Mouse (Mus musculus) kidney, adult 9 months (tissue): ENCODE measurements around the gene Lrtm2.
A peak's percentile ranks its signal among the peaks of the same experiment; 100 is the strongest.
"Not testable (repeated sequence)": the region's sequence is repeated elsewhere in the genome, so short reads cannot be mapped to it uniquely, and the experiment has no call there.

Experiments used
- DNase-seq: peaks from one replicate; pipeline ENCODE4 v3.0.0; 2022

The Lrtm2 gene

DNA sequence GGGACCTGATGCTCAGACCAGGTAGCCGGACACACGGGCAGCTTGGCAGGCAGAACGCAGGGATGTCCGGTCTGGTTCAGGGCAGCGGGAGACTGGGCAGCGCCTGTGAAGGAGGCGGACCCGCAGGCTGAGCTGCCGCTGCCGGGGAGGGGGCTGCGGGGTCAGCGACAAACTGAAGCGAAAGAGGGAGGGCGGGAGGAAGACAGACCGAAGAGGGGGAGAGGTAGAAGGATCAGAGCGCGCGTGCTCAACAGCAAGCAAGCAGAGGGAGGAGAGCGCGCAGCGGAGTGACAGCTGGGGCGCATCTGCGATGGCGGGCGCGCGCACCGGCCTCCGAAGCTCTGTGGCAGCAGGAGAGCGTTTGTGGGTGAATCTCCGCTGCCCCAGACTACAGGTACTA is at the start of gene Lrtm2:
Gene Lrtm2 (minus strand): TSS at position 261 of the 400 bp plus-strand sequence.
- DNase-seq = no peak

DNA sequence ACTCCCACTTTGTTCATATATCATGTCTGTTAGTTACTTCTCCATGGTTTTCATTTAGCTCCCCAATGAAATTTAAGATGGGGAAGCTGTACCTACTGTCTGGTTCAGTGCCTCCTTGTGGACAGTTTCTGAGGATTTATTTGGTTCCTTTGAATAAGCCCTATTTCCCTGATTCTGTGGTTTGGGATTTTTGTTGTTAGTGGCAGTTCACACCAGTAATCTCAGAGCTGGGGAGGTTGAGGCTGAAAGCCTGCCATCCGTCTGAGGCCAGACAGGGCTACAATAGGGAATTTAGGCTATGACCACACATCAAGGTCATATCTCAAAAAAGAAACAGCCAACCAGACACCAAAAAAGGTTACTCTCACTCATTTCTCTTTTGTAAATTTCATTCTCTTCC is 48.1 kb upstream of the Lrtm2 start:
- no peak for DNase-seq

DNA sequence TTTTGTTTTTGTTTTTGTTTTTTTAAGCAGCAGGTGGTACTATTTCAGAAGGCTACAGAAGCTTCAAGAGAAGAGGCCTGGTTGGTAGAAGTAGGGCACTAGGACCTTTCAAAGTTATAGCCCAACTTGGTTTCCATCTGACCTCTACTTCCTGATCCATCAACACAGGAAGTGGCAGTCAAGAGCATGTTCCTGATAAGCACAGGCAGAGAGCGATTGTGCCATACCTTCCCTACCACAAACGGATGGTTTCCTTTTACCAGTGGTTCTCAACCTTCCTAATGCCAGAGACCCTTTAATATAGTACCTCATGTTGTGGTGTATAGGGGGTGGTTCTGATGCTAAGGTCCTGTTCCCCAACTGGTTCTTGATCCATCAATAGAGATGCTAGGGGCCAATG is 47.0 kb upstream of the Lrtm2 start:
- DNase-seq = no peak

DNA sequence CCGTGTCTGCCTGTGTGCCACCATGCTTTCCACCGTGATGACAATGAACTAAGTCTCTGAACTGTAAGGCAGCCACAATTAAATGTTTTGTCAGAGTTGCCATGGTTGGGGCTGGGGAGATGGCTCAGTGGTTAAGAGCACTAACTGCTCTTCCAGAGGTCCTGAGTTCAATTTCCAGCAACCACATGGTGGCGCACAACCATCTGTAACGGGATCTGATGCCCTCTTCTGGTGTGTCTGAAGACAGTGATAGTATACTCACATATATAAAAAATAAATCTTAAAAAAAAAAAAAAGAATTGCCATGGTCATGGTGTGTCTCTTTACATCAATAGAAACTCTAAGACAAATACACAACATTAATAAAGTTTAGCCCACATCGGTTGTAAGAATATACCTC is 44.5 kb upstream of the Lrtm2 start:
- DNase-seq = no peak

DNA sequence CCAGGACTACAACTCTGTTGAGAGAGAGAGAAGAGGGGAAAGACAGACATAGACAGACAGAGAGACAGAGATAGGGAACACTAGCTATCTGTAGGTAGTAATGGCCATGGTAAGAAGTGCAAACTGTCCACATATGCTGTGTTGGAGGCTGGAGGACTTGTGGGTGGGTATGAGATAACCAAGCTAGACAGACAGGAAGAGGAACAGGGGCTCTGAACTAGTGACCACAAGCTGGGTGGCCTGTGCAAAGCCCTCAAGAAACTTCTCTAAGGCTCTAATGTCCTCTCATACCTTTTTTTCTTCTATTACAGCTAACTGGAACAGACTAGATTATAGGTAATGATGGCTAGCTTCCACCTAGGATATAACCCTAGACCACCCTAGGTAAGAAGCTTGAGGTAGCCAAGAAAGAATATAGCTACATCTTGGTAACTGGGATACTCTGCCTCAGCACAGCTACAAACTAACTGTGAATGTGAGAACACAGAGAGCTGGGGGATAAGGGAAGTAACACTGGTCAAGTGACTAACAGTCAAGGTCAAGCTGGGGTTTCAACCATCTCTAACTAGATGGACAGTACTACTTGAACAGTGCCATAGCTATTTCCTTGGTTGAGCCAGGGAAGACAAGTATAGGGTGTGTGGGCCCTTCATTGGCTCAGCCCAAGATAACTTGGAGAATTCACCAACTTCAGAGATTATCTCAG is 42.6 kb upstream of the Lrtm2 start:
- no peak for DNase-seq

DNA sequence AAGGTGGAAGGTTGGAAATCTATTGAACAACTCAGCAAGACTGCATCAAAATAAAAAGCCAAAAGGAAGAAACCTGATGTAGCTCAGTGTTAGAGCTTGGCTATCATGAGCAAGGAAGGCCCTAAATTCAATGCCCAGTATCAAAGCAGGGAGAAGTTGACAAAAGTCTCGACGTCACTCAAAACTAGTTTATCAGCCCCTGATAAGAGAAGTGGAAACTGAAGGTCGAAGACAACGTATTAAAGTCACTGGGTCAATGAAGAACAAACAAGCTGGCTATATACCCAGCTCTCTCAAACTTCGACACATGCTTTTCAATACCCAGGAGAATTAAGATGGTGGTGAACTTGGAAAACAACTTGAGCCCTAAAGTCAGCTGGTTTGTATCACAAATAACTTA is 41.7 kb upstream of the Lrtm2 start:
- DNase-seq = no peak

DNA sequence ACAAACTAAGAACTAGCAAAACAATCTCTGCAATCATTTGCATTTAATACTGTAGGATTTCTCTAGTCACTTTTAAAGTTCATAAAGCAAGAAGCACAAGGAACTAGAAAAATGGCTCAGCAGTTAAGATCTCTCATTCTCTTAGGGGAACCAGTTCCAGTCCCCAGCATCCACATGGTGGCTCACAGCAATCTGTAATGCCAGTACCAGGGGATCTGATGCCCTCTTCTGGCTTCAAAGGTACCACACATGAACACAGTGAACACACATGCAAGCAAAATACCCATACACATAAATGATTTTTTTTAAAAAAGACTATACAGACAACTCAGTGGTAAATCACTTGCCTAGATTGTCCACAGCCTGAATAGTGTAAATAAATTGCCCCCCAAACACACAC is 41.1 kb upstream of the Lrtm2 start:
- DNase-seq = no peak

DNA sequence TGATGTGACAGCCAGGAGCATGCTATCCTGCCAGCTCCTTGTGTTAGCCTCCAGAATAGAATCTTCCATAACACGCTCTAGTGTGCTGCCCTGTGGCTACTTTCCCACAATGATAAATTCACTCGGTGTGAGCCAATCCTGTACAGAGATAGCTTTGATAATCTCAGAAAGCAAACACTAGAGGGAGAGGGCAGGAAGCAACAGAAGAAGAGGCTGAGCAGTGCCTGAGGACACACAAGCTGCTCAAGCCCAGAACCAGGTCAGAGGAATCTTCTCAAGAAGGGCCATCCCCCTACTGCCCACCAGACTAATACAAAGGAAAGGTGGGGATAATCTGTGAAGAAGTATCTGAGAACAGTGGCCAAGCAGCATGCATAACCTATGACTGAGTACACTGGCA is 36.8 kb upstream of the Lrtm2 start:
- no peak for DNase-seq

DNA sequence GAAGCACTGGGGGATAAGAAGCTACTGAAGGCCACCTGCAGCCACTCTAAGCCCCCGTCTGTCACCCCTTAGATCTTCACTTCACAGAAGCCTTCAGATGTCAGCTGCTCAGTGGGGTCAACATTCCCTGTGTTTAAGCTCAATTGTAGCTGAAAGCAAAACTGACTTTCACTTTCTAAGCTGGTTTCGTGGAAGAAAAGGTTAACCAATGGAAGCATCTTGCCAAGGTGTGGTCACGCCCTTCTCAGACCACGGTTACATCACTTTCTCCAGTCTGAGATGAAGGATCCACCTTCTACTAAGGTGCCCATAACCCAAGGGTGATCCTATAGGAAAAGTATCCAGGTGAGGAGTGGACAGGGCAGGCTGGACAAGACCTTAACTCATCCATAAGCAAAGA is 36.2 kb upstream of the Lrtm2 start:
- DNase-seq = not testable (repeated sequence)

DNA sequence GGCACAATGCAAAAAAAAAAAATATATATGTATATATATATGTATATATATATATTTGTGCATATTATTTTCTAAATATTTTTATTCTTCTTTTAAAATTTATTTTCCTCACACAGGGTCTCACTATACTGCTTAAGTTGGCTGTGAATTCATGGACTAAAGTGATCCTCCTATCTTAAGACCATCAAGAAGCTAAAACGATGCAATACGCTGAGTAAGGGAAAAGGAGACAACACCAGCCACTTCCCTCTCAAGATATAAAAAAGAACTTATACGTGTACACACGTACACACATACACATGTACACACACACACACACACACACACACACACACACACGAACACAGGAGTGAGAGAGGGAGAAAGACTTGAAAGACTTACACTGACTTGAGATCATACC is 33.0 kb upstream of the Lrtm2 start:
- no peak for DNase-seq

DNA sequence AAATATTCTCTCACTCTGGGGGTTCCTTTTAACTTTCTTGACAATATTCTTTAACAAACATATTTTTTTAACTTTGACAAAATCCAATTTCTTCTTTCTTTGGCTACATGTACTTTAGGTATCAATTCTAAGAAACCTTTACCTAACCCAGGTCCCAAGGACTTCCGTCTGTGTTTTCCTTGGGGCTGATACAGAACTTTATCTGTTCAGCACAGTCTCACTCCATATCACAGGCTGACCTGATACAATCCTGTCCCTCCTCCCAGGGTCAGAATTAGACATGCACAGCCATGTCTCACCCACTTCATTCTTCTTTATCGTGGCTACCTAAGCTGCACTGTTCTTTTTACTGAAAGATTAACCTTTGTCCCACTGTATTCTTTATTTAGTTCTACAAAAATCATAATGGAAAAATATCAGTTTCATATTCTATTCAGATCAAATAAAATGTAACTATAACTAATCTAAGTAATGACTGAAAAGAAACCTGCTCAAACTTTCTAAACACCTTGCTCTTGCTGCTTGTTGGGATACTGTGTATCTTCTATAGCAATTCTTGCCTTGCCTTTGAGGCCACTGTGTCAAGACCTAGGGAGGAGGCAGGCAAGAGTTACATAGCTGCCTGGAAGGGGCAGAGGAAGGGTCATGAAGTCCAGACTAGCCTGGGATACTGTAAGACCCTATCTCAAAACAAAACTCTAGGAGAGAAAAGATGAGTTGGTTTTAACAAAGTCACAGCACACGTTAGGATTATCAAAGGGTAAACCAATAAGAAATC is 30.5 kb upstream of the Lrtm2 start:
- no peak for DNase-seq

DNA sequence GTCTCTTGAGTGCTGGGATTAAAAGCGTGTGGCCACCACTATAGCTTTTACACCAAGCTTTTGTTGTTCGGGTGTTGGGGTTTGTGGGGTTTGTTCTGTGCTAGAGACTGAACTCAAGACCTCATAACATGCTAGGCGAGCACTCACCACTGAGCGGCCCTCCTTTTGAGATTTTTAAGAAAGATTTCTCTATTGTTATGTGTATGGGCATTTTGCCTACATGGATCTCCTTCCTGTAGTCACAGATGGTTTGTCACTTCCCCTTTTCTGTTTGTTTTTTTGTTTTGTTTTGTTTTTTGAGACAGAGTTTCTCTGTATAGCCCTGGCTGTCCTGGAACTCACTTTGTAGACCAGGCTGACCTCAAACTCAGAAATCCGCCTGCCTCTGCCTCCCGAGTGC is 29.7 kb upstream of the Lrtm2 start:
- not testable (repeated sequence) for DNase-seq

DNA sequence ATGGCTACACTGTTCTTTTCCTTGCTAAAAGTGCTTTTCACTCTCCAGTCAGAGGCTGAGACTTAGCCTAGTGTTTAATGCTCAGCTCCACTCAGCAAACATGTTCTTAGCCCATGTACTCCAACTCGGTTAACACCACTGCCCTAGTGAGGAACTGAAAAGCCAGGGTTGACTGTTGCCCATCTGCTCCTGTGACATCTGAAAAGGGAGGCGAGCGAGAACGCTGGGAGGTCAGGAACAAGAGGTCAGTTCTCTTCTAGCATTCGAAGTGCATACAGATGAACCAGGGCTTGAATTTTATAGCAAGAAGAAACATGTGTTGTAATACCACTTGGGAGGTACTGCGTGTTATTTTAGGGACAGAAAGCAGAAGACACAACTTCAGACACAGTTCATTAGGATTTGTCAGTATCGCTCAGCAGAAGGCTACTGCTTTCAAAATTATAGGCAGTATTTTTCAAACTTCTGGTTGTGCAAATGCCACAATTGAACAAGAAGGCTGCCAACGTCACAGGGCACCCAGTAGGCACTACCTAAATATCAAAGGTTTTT is 27.5 kb upstream of the Lrtm2 start:
- DNase-seq = no peak

DNA sequence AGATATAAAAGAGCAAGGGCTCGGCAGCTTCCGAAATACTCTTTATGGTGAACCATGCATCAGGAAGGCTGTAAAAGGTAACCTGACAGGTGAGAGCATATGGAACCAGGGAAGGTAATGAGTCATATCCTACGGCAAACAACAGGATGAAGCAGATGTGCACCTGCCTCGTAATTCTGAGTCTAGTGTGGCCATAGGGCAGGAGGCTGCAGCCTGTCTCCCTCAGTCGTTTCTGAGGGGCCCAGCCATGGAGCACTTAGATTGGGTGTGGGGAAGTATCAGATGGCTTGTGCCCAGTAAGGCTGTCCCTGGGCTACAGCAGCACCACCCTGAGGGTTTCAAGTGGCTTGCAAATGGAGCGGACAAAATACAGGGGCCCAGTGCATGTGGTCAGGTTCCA is 21.9 kb upstream of the Lrtm2 start:
- no peak for DNase-seq

DNA sequence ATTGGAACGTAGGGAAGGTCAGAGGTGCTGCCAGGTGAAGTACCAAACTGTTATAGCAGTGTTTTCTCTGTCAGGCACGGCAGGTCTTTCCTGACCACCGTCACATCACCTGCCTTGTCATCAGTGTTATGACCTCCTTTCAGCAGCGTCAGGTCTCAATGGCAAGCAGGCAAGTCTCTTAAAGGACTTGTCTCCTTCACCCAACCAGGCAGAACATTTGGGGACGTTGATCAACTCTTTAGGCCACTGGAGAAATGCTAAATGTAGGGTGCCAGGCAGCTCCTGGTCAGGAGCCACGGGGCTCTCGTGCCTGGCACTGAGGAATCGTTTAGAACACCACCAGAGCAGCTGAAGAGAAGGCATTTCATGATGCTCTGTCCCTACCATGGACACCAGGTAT is 21.1 kb upstream of the Lrtm2 start:
- no peak for DNase-seq

DNA sequence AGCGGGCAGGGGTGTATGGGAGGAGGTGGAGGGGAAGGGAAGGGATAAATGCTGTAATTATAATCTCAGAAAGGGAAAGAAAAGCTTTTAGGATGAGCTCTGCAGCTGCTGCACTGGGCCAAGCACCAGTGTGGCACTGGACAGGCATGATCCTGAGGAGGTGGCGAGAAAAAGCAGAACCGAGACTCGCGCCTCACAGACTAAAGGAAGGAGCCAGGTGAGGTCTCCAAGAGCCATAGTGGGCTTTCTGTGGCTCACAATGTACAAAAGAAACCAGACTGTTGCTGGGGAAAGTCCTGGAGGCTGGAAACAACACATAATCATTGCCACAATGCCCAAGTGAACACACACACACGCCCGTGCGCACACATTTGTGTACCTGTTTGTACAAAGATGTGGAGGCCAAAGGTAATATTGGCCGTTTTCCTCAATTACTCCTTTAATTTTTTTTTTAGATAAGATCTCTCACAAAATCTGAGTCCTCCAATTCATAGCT is 20.2 kb upstream of the Lrtm2 start:
- DNase-seq = no peak

DNA sequence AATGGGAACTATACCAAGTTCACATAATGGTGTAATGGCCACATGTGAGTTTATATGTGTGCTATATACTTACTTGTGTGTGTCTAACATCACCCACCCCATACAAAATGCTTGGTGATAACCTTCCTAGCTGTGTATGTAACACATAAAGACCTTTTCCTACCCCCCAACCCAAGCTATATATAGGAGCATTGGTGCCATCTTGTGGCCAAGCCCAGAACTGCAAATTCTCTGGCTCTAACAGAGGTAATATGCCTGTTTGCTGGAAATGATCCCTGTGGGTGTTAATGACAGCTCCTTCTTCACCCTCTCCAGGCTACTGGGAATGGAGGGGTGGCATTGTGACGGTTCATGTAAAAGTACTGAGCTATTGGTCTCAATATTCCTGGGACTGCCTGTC is 17.7 kb upstream of the Lrtm2 start:
- peak; percentile 83 for DNase-seq

DNA sequence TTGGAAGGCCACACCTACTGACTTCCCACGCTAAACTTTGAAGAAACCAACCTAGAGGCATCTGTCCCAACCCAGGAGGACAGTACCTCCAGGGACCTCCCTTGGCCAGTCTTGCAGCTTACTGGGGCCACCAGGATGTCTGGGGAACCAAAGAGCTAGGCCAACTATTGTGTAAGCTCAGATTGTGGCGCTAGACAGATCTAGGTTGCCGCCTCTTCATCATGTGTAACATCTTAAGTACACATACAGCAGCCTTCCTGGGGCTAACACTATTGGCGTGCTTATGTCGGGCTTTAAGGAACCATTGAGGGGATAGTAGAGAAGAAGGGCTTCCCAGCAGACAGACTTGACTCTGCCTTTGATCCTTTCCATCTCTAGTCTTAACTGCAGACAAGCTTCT is 17.2 kb upstream of the Lrtm2 start:
- DNase-seq = no peak

DNA sequence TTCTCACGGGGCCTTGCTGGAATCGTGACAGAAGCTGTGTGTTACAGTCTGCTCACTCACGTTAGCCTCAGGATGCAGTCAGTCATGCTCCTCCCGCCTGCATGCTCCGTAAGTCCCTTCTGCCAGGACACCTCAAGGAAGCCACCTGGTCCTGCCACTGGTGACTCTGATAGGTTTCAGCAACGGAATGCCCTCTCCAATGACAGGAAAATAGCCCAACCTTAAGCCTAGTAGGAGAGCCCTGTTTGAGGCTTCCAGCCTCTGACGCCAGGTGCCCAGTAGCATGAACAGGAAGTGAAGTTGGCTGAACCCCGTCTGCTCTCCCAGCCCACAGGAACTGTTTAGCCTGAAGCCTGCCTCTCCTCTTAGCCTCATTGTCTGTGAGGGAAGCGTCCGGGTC is 15.7 kb upstream of the Lrtm2 start:
- DNase-seq = no peak

DNA sequence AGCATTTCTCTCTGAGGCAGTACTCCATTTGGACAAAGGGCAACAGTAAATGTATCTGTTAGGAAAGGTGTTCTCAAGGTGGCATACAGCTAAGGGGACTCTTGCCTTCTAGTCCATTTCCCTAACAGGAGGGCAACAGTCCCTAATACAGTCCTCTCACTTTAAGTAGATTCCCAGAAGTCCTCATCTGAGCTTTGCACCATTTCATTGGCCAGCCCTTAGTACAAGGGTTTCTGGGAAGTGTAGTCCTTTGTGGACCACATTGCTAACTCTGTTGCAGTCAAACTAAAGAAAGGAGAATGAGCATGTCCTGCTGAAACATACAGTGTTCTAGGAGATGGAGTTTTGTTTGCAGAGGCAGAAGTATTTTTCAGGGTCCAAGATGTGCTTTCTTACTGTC is 10.8 kb upstream of the Lrtm2 start:
- DNase-seq = peak; percentile 57

DNA sequence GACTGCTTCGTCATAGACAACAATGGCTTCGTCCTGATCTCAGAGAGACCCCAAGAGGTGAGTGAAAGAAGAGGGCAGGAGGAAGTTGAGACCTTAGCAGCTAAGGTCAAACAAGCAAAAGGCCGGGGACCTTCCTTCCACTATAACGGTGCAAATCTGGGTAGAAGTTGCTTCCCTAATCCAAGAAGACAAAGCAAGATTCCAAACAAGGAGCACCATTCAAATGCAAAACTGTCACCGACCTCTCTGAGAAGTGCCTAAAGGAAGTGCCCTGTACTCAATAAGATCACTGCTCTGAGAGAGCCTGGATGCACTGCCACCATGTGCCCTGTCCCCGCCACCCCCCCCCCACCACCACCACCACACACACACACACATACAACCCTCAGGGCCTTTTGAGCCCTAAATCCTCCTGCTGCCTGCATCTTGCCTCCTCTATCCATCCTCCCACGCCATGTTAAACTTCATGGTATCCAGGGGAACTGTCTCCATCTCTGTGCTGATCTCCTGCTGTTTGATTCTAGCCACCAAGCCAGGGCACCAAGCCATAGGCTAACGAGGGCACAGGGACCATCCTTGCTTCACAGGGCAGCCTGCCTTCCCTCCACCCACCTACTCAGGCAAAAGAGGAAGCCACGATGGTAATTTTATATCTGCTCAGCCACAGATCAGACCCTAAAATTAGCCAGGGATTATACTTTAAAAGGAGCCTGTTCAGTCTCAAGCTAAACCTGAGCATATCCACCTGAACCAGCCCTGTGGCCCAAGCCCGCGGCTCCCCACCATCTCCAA is 7.8 kb upstream of the Lrtm2 start:
- DNase-seq = no peak

DNA sequence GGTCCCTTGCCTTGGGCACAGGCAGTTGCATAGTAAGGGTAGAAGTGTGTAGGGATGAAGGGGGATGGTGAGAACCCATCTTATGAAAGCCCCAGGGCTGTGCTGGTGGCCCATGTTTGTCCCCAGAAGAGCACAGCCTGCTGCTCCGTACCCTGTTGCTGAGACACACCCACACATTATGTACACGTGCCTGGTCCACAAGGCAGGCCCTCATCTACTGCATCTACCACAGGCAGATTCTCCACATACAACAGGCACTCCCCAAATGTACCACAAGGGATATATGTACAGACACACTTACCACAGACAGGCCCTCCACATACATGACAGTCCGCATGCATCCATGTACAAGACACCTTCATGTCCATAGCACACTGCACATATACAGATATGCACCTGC is 6.7 kb upstream of the Lrtm2 start:
- DNase-seq = no peak

DNA sequence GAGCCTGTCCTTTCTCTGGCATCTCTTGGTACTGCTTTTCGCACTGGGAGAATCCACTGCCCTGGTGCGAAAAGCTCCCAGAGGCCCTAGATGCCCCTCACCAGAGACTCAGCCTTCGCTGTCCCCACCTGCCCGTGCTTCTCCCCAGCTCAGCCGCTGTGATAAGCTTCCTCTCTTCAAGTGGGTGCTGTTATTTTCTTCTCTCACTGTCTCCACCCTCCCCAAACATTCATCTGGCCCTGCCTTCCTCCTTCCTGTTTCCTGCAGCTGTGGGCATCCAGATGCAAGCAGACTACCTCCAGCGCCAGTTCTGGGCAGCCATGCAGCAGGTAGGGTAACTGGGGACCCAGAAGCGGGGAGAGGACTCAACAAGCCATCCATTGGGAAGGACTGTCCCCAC is 5.6 kb upstream of the Lrtm2 start:
- DNase-seq = no peak
